Mouse (Mus musculus) olfactory bulb, adult 2 months (tissue): ENCODE results near the gene Pcyox1.

ENCODE experiments used
- CTCF ChIP-seq: fragments of 200-500 bp; IDR thresholded peaks from 2 replicates; pipeline ENCODE4 v1.5.1; 2012; ENCODE audit warnings: low read depth, mild to moderate bottlenecking, low read length, moderate library complexity; ENCODE audit not compliant: insufficient read depth
- POLR2A ChIP-seq: fragments of 200-500 bp; IDR thresholded peaks from 2 replicates; pipeline ENCODE4 v1.6.1; 2012; ENCODE audit warnings: mild to moderate bottlenecking, low read depth, low read length, moderate library complexity; ENCODE audit not compliant: insufficient read depth

GRCm38 (mm10) chr6:86441571-86441970, 44.6 kb upstream of the Pcyox1 start:
- TF ChIP-seq CTCF, result no peak
- no peak for TF ChIP-seq POLR2A
